Mouse (Mus musculus) neural tube, embryonic 11.5 days (tissue): ENCODE results near the gene Fmnl2. TPM values are rescaled to one million over a fixed set of nuclear protein-coding genes. Genes with fewer than 3 reads are reported as not detected.

Experiments used
- ATAC-seq: fragments of 200-750 bp; cut with Nextera tagmentation; 2 replicates; pipeline ENCODE4 v1.8.0; 2017; ENCODE audit warnings: moderate number of reproducible peaks, mild to moderate bottlenecking, moderate TSS enrichment, moderate library complexity; ENCODE audit not compliant: insufficient read depth, low FRiP score, low TSS enrichment
- DNase-seq: peaks from one replicate; pipeline ENCODE4 v3.0.0-alpha.2; 2015; ENCODE audit warnings: low spot score
- H3K27ac ChIP-seq: fragments of 300-500 bp; sonication (generic); 2 replicates; pipeline ENCODE4 v1.5.1; 2014; ENCODE audit warnings: low read depth, mild to moderate bottlenecking, low read length
- H3K27me3 ChIP-seq: fragments of 300-500 bp; sonication (generic); 2 replicates; pipeline ENCODE4 v1.6.1; 2014; ENCODE audit warnings: mild to moderate bottlenecking, low read length, mixed read lengths; ENCODE audit not compliant: control insufficient read depth, insufficient read depth
- H3K36me3 ChIP-seq: fragments of 300-500 bp; sonication (generic); 2 replicates; pipeline ENCODE4 v1.6.1; 2014; ENCODE audit warnings: mild to moderate bottlenecking, low read length, moderate library complexity, mixed read lengths; ENCODE audit not compliant: control insufficient read depth, insufficient read depth
- H3K4me1 ChIP-seq: fragments of 300-500 bp; sonication (generic); 2 replicates; pipeline ENCODE4 v1.6.1; 2014; ENCODE audit warnings: low read length, mixed read lengths; ENCODE audit not compliant: control insufficient read depth, insufficient read depth
- H3K4me2 ChIP-seq: fragments of 300-500 bp; sonication (generic); 2 replicates; pipeline ENCODE4 v1.6.1; 2014; ENCODE audit warnings: low read depth, mild to moderate bottlenecking, moderate library complexity
- H3K4me3 ChIP-seq: fragments of 300-500 bp; sonication (generic); 2 replicates; pipeline ENCODE4 v1.5.1; 2014; ENCODE audit warnings: low read depth, low read length
- H3K9ac ChIP-seq: fragments of 300-500 bp; sonication (generic); 2 replicates; pipeline ENCODE4 v1.6.1; 2014; ENCODE audit warnings: mild to moderate bottlenecking, low read length
- H3K9me3 ChIP-seq: fragments of 300-500 bp; sonication (generic); 2 replicates; pipeline ENCODE4 v1.6.1; 2016; ENCODE audit warnings: low read length; ENCODE audit not compliant: control insufficient read depth
- WGBS: fragments of 180-500 bp; shearing (Covaris S2); extraction: QIAGEN DNeasy Blood & Tissue Kit; methylation state at CpG from one replicate; pipeline ENCODE4 v1.1.7; 2014; 5-methylcytosine and 5-hydroxymethylcytosine counted together
- polyA plus RNA-seq: library from polyadenylated mRNA; unstranded; fragments of >200 nt; fragmentation: Nextera tagmentation; extraction: Ambion mirVana; gene quantifications from 2 replicates; pipeline ENCODE4 v1.2.1, GENCODE M21; 2014

Fmnl2 gene
- polyA plus RNA-seq, 1 experiment from 2014 or later, result 7.8 TPM

DNA sequence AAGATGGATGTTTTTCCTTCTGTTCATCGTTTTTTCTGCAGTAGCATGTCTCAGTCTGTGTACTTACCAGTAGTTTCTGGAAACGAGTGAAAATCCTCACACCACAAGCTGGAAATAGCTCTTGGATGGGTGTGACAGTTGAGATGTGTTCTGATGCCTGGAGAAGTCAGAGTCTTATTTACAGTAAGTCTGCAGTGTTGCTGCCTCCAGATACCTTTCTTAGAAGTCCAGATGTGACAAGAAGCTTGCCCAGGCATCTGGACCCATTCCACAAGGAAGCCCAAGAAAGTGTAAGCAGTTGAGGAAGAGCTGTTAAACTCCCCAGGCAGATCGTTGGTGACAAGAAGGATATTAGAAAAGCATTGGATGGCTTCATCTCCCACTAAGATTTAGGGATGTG lies 102.3 kb downstream of the Fmnl2 start:
- no peaks in the 10 kb centered on the region for H3K27me3 ChIP-seq
- H3K9me3 ChIP-seq, result no peaks in the 10 kb centered on the region
- H3K4me2 ChIP-seq, result no peak overlapping the region
- peaks cover 22% of the 10 kb centered on the region for H3K4me1 ChIP-seq
- no peak for DNase-seq
- no peak overlapping the region for H3K9ac ChIP-seq
- 56% methylated on average over 3 of the region's 3 CpGs for WGBS
- no peaks in the 10 kb centered on the region for H3K36me3 ChIP-seq
- H3K27ac ChIP-seq, result no peak overlapping the region
- no peak for ATAC-seq
- no peak overlapping the region for H3K4me3 ChIP-seq

DNA sequence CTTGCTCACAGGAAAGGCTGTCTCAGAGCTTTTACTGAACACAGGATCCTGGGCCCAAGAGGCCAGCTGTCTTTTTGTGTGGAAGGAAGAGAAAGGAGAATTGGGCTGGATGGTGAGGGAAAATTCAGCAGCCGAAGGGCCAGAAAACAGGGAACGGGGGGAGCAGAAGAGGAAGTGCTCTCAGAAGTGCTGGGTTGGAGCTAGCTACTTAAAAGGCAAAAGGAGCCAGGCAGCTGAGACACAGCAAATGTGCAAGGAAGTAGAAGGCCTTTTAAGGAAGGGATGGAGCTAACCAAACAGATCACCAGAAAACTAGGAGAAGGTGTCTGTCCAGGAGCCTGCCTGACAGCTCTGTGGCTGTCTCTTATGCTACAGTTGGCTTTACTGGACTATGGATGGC lies 103.0 kb downstream of the Fmnl2 start:
- no peaks in the 10 kb centered on the region for H3K9me3 ChIP-seq
- ATAC-seq (no peak), DNase-seq (no peak)
- no peak overlapping the region for H3K4me2 ChIP-seq
- WGBS, result 65% methylated on average over 2 of the region's 2 CpGs
- H3K9ac ChIP-seq, result no peak overlapping the region
- H3K4me3 ChIP-seq, result no peak overlapping the region
- no peaks in the 10 kb centered on the region for H3K27me3 ChIP-seq
- H3K36me3 ChIP-seq, result no peaks in the 10 kb centered on the region
- H3K27ac ChIP-seq, result no peak overlapping the region
- H3K4me1 ChIP-seq, result peaks cover 22% of the 10 kb centered on the region

DNA sequence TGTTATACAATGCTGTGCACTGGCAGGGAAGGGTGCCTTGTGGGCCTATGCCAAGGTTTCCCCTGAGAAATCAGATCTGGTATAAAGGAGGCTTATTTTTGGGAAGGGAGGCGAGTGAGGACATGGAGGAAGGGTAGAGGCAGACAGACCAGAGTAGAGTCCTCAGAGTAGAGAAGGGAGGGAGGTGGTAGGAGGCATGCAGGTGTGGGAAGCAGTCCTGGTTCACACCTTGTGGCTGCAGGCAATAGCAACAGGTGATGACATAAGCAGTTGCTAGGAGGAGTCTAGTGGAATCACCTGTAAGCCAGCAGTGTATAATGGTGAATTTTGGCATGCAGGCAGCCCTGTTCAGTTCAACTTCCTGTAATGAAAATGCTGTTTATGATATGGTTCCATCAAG lies 105.8 kb downstream of the Fmnl2 start:
- Histone ChIP-seq H3K4me3 (no peak overlapping the region), H3K9ac (no peak overlapping the region), H3K9me3 (no peaks in the 10 kb centered on the region), H3K36me3 (no peaks in the 10 kb centered on the region), H3K4me2 (no peak overlapping the region), H3K4me1 (peaks cover 13% of the 10 kb centered on the region), H3K27ac (no peak overlapping the region), H3K27me3 (no peaks in the 10 kb centered on the region)
- no peak for ATAC-seq
- 93% methylated on average over 1 of the region's 1 CpGs for WGBS
- DNase-seq, result no peak

DNA sequence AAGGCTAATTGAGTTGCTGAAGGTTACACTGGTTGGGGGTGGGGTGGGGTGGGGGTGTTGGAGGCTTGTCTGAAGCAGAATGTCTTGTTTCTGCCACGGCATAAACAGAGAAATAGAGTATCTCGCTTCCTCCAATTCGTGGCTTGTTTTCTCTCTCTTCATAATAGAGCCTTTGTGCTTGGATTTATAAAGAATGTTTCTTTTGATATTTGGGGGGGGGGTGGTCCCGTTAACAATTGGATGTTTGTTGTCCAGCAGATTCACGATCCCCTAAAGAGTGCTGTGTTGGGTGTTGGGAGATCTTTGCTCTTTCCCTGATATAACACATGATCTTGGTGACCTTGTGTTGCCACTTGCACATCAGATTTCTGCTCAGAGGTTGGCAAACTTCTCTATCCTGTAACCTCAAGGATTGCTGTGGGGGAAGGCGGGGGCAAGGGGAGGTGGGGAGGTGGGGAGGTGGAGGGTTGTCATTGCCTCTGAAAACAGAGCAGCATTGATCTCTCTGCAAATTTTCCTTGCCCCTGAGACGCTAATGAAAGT lies 106.8 kb downstream of the Fmnl2 start:
- peaks cover 3% of the 10 kb centered on the region; the same call in 1 of the 2 replicates for H3K4me1 ChIP-seq
- WGBS, result 62% methylated on average over 7 of the region's 7 CpGs

DNA sequence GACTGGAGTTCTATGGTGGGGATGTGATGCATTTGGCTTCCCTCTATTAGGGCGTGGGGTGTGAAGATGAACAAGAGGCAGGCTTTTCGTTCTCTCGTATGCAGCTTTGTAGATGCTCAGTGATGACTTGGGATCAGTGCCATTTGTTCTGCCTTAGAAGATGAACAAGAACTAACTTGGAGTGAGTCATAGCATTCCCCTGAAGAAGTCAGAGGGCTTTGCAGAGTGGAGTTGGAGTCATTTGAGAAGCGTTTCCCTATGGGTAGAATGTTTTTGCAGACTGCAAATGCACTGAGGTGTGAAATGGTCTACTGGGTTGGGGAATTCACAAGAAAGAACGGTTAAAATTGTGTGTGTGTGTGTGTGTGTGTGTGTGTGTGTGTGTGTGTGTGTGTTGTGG lies 108.6 kb downstream of the Fmnl2 start:
- no peak overlapping the region for H3K9ac ChIP-seq
- no peaks in the 10 kb centered on the region for H3K9me3 ChIP-seq
- peaks cover 2% of the 10 kb centered on the region; the same call in 1 of the 2 replicates for H3K4me1 ChIP-seq
- no peak for ATAC-seq
- no peak overlapping the region for H3K4me3 ChIP-seq
- H3K27ac ChIP-seq, result no peak overlapping the region
- WGBS, result 61% methylated on average over 5 of the region's 5 CpGs
- no peaks in the 10 kb centered on the region for H3K36me3 ChIP-seq
- H3K4me2 ChIP-seq, result no peak overlapping the region
- DNase-seq, result no peak
- no peaks in the 10 kb centered on the region for H3K27me3 ChIP-seq

More for the DNA sequence above, 106.8 kb downstream of the Fmnl2 start:
- ATAC-seq, result no peak
- no peaks in the 10 kb centered on the region for H3K36me3 ChIP-seq
- H3K27me3 ChIP-seq, result no peaks in the 10 kb centered on the region
- H3K9ac ChIP-seq, result no peak overlapping the region
- H3K9me3 ChIP-seq, result no peaks in the 10 kb centered on the region
- H3K4me2 ChIP-seq, result no peak overlapping the region
- no peak for DNase-seq
- H3K27ac ChIP-seq, result no peak overlapping the region
- H3K4me3 ChIP-seq, result no peak overlapping the region

DNA sequence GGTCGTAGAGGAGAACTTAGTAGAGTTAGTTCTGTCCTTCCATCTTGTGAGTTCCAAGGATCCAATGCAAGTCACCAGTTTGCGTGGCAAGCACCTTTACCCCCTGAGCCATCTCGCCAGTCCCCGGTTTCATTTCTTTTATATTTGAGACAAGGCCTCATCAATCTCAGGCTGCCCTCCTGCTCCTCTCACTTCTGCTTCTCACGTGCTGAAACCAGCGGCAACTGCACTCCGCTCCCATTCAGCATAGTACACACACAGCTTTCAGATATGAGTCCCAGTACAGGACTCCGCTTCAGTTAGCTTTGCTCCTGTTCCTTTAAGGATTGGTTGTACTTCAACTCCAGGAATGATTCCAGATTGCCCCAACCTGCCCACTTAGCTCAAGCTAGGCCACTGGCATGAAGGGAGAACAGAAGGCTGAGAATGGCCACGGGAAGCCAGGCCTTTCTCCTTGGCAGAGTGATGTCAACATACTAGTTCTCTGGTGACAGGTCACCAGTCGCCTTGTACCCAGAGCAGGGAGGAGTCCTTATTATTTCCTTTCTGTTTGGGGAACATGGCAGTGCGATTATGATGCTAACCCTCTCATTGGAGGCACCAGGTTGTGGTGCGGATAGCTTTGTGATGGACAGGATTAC lies 109.3 kb downstream of the Fmnl2 start:
- no peaks in the 10 kb centered on the region for H3K27me3 ChIP-seq
- no peaks in the 10 kb centered on the region for H3K9me3 ChIP-seq
- peaks cover 2% of the 10 kb centered on the region; the same call in 1 of the 2 replicates for H3K4me1 ChIP-seq
- ATAC-seq (no peak), DNase-seq (no peak)
- H3K4me2 ChIP-seq, result no peak overlapping the region
- H3K4me3 ChIP-seq, result no peak overlapping the region
- H3K36me3 ChIP-seq, result no peaks in the 10 kb centered on the region
- WGBS, result 77% methylated on average over 12 of the region's 12 CpGs
- H3K9ac ChIP-seq, result no peak overlapping the region
- H3K27ac ChIP-seq, result no peak overlapping the region

DNA sequence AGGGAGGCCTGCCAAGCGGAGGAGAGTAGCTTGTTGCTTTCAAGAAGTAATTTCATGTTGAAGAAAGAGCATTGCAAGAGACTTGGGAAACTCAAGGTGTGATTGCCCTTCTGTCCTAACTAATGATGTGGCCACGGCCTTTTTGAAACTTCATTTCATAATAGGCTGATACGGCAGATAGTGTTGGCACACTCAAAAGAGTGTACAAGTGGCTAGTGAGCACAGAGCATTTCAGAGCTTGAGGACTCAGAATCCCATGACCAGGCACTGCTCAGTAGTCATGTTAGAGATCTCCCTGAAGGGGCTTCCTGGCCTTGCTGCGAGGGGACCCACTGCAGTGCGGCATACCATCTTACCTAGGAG lies 109.8 kb downstream of the Fmnl2 start:
- DNase-seq (no peak), ATAC-seq (no peak)
- H3K36me3 ChIP-seq, result no peaks in the 10 kb centered on the region
- H3K27me3 ChIP-seq, result no peaks in the 10 kb centered on the region
- peaks cover 2% of the 10 kb centered on the region; the same call in 1 of the 2 replicates for H3K4me1 ChIP-seq
- H3K9ac ChIP-seq, result no peak overlapping the region
- no peak overlapping the region for H3K27ac ChIP-seq
- H3K4me3 ChIP-seq, result no peak overlapping the region
- H3K9me3 ChIP-seq, result no peaks in the 10 kb centered on the region
- H3K4me2 ChIP-seq, result no peak overlapping the region
- WGBS, result 94% methylated on average over 5 of the region's 5 CpGs

DNA sequence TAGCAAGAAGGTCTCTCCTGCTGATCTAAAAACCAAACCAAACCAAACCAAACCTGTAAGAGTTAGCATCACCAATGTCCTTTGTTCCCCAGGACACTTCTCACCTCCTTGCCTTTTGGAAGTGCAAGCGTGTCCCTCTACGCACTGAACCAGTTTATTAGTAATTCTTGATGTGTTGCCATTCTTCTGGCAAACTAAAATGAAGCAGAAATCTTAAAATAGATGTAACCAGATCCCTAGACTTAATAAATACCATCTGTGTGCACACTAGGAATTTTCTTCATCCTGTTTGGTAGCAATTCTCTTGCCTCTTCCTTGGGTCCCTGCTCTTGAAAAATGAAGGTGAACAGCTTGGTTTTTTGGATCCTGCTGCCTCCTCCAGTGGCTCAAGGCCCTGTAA lies 111.2 kb downstream of the Fmnl2 start:
- 92% methylated on average over 2 of the region's 2 CpGs for WGBS
- no peak overlapping the region for H3K9ac ChIP-seq
- H3K9me3 ChIP-seq, result no peaks in the 10 kb centered on the region
- H3K36me3 ChIP-seq, result no peaks in the 10 kb centered on the region
- H3K27ac ChIP-seq, result no peak overlapping the region
- peaks cover 2% of the 10 kb centered on the region; the same call in 1 of the 2 replicates for H3K4me1 ChIP-seq
- ATAC-seq (no peak), DNase-seq (no peak)
- H3K4me3 ChIP-seq, result no peak overlapping the region
- no peak overlapping the region for H3K4me2 ChIP-seq
- no peaks in the 10 kb centered on the region for H3K27me3 ChIP-seq

DNA sequence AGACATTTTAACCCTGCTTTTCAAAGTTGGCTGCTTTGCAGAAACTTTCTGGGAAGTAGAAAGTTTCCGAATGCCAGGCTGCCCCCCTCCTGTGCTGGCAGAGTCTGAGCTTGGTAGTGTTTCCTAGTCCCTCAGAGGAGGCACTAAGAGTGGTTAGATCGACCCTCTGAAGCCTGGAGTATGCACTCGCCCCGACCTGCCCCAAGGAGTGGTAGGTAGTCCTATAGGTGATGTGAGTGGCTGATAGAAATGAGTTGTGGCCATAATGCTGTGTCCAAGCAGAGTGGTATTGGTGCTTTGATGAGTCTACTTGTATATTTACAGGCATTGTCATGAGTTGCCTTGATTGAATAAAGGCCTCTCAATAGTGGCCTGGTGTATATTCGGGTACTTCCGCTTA lies 116.4 kb downstream of the Fmnl2 start:
- WGBS, result 92% methylated on average over 6 of the region's 6 CpGs
- H3K9me3 ChIP-seq, result no peaks in the 10 kb centered on the region
- no peaks in the 10 kb centered on the region for H3K4me1 ChIP-seq
- no peak for ATAC-seq
- no peak overlapping the region for H3K4me2 ChIP-seq
- H3K27ac ChIP-seq, result no peak overlapping the region
- H3K4me3 ChIP-seq, result no peak overlapping the region
- no peak for DNase-seq
- no peaks in the 10 kb centered on the region for H3K36me3 ChIP-seq
- no peaks in the 10 kb centered on the region for H3K27me3 ChIP-seq
- no peak overlapping the region for H3K9ac ChIP-seq
